Mouse (Mus musculus): ENCODE results near the gene Ubald2.

DNA sequence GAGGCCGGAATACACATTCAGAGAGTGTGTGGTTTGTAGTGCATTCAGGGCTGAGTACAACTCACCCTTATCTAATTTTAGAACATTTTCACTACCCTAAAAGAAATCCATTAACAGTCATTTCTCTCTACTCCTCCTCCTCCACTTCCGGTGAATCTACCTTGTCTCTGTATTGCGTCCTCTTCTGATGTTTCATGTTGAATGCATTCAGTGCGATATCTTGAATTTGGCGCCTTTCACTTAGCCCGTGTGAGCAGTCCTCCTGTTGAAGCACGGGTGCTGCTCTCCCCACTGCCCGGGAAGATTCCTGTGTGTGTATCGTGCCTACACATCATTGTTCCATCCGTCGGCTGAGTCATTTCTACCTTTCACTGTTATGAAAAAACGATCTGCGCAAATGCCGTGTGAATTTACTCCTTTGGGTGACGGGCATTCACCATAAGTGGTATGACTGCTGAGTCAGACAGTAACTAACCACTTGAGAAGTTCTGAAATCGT lies 27.6 kb upstream of the Ubald2 start:
- no peak for TF ChIP-seq GATA1 (IDR thresholded peaks at IDR 0.05; ENCODE audit: low read length)
- TF ChIP-seq TAL1 (IDR thresholded peaks at IDR 0.05; ENCODE audit: low read length): no peak

Measured in erythroblast, embryonic 14.5 days (primary cell).